Mouse (Mus musculus): ENCODE results near the gene Znhit1. TPM values are rescaled to one million over a fixed set of nuclear protein-coding genes. Genes with fewer than 3 reads are reported as not detected.

Znhit1 gene
- polyA plus RNA-seq, 1 experiment from 2014 or later, result 93.4 TPM

DNA sequence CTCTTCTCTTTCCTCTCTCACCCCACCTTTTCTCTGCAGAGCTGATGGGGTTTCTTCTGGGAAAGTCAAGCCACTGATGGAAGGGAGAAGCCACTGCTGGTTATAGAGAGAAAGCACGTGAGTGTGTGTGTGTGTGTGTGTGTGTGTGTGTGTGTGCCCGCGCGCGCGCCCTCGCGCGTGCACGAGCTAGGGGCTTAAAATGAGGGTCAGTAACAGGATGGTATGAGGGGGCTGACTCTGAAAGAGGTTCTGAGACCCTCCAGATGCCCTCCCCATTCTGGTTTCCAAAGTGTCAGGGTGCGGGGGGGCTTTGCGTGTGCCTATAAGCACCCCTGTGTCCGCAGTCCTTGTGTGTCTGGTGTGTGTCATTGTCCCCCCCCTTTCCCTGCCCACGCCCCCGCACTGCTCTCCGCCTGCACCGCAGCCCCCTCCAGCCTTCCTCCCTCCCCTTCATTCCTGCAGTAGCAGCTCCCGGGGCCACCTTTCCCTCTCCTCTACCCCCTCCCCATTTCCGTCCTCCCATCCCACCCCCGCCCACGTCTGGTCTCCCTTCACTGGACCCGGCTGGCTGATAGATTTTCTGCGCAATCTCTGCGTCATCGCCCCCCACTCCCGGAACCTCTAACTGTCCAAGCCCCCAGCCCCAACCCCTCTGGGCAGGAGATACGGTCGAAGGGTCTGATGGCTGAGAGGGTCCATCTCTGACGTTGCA lies 40.9 kb upstream of the Znhit1 start:
- no peak overlapping the region for H3K4me3 ChIP-seq (ENCODE audit: low read depth, low read length)
- 3% methylated on average over 29 of the region's 29 CpGs for WGBS
- DNase-seq (ENCODE audit: low spot score) (no peak), ATAC-seq (replicated peaks; ENCODE audit: low FRiP score) (no peak)
- no peak overlapping the region for H3K4me2 ChIP-seq (ENCODE audit: low read depth, low read length, severe bottlenecking)
- H3K27me3 ChIP-seq (ENCODE audit: control insufficient read depth, insufficient read depth, low read length), result peaks cover 64% of the 10 kb centered on the region
- no peaks in the 10 kb centered on the region for H3K36me3 ChIP-seq (ENCODE audit: control insufficient read depth, insufficient read depth, low read length)
- peaks cover 23% of the 10 kb centered on the region; the same call in 1 of the 2 replicates for H3K4me1 ChIP-seq (replicated peaks; ENCODE audit: control insufficient read depth, insufficient read depth, low read length)
- no peak overlapping the region for H3K27ac ChIP-seq (ENCODE audit: low read depth, low read length)
- no peak overlapping the region for H3K9ac ChIP-seq (ENCODE audit: low read length)
- no peaks in the 10 kb centered on the region for H3K9me3 ChIP-seq (ENCODE audit: control insufficient read depth, low read length)

GRCm38 (mm10) chr5:137026092-137026491 lies 38.3 kb upstream of the Znhit1 start, which contains the start of gene Vgf:
TSS of gene Vgf (plus strand) at chr5:137026392.
- Histone ChIP-seq H3K36me3 (ENCODE audit: control insufficient read depth, insufficient read depth, low read length) (no peaks in the 10 kb centered on the region), H3K9me3 (ENCODE audit: control insufficient read depth, low read length) (no peaks in the 10 kb centered on the region), H3K4me3 (ENCODE audit: low read depth, low read length) (no peak within 1 kb of the TSS), H3K27ac (ENCODE audit: low read depth, low read length) (no peak within 1 kb of the TSS), H3K27me3 (ENCODE audit: control insufficient read depth, insufficient read depth, low read length) (peaks cover 52% of the 10 kb centered on the region), H3K9ac (ENCODE audit: low read length) (no peak within 1 kb of the TSS), H3K4me1 (replicated peaks; ENCODE audit: control insufficient read depth, insufficient read depth, low read length) (peaks cover 10% of the 10 kb centered on the region; the same call in 1 of the 2 replicates), H3K4me2 (ENCODE audit: low read depth, low read length, severe bottlenecking) (peak within 1 kb of the TSS; percentile 35; the same call in 1 of the 2 replicates)
- whole genome bisulfite sequencing, result 26% methylated on average over 4 of the region's 4 CpGs
- no peak for ATAC-seq (replicated peaks; ENCODE audit: low FRiP score)
- no peak for DNase-seq (ENCODE audit: low spot score)

GRCm38 (mm10) chr5:137025132-137025531 lies 37.3 kb upstream of the Znhit1 start:
- H3K27me3 ChIP-seq (ENCODE audit: control insufficient read depth, insufficient read depth, low read length), result peaks cover 42% of the 10 kb centered on the region
- H3K4me2 ChIP-seq (ENCODE audit: low read depth, low read length, severe bottlenecking), result peak overlapping the region; percentile 35; the same call in 1 of the 2 replicates
- H3K36me3 ChIP-seq (ENCODE audit: control insufficient read depth, insufficient read depth, low read length), result no peaks in the 10 kb centered on the region
- 0% methylated on average over 23 of the region's 23 CpGs for WGBS
- H3K4me3 ChIP-seq (ENCODE audit: low read depth, low read length), result no peak overlapping the region
- H3K9me3 ChIP-seq (ENCODE audit: control insufficient read depth, low read length), result no peaks in the 10 kb centered on the region
- no peak overlapping the region for H3K27ac ChIP-seq (ENCODE audit: low read depth, low read length)
- no peak overlapping the region for H3K9ac ChIP-seq (ENCODE audit: low read length)
- DNase-seq (ENCODE audit: low spot score) (peak; percentile 90), ATAC-seq (replicated peaks; ENCODE audit: low FRiP score) (0 out of 2 replicates have a peak, but pooled peaks have one; percentile 28)
- 0 out of 2 replicates have a peak, but pooled peaks cover 4% of the 10 kb centered on the region for H3K4me1 ChIP-seq (replicated peaks; ENCODE audit: control insufficient read depth, insufficient read depth, low read length)

GRCm38 (mm10) chr5:137024318-137024717 lies 36.5 kb upstream of the Znhit1 start:
- Histone ChIP-seq H3K4me2 (ENCODE audit: low read depth, low read length, severe bottlenecking) (no peak overlapping the region), H3K4me3 (ENCODE audit: low read depth, low read length) (no peak overlapping the region), H3K36me3 (ENCODE audit: control insufficient read depth, insufficient read depth, low read length) (no peaks in the 10 kb centered on the region), H3K9me3 (ENCODE audit: control insufficient read depth, low read length) (no peaks in the 10 kb centered on the region), H3K27me3 (ENCODE audit: control insufficient read depth, insufficient read depth, low read length) (peaks cover 38% of the 10 kb centered on the region), H3K4me1 (replicated peaks; ENCODE audit: control insufficient read depth, insufficient read depth, low read length) (0 out of 2 replicates have a peak, but pooled peaks cover 1% of the 10 kb centered on the region), H3K9ac (ENCODE audit: low read length) (no peak overlapping the region), H3K27ac (ENCODE audit: low read depth, low read length) (no peak overlapping the region)
- ATAC-seq (replicated peaks; ENCODE audit: low FRiP score) (no peak), DNase-seq (ENCODE audit: low spot score) (no peak)
- 40% methylated on average over 3 of the region's 3 CpGs for WGBS

DNA sequence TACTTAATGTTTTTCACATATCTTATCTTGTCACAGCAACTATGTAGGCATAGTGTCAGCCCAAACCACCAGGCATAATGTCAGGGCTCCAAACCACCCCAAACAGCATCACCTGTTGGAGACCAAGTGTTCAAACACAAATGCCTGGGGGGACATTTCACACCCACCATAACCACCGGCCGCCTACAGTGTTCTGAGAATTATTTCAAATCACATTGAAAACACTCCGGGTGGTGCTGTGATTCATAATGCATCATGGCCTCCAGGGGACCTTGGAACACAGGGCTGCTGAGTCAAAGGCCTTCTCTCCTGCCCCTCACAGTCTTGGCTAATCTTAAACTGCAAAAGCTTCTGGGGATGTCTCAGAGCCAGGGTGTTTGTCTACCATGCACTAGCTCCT lies 28.1 kb upstream of the Znhit1 start:
- Histone ChIP-seq H3K4me1 (replicated peaks; ENCODE audit: control insufficient read depth, insufficient read depth, low read length) (no peaks in the 10 kb centered on the region), H3K36me3 (ENCODE audit: control insufficient read depth, insufficient read depth, low read length) (no peaks in the 10 kb centered on the region), H3K27ac (ENCODE audit: low read depth, low read length) (no peak overlapping the region), H3K27me3 (ENCODE audit: control insufficient read depth, insufficient read depth, low read length) (no peaks in the 10 kb centered on the region), H3K9me3 (ENCODE audit: control insufficient read depth, low read length) (no peaks in the 10 kb centered on the region), H3K9ac (ENCODE audit: low read length) (no peak overlapping the region), H3K4me3 (ENCODE audit: low read depth, low read length) (no peak overlapping the region), H3K4me2 (ENCODE audit: low read depth, low read length, severe bottlenecking) (no peak overlapping the region)
- DNase-seq (ENCODE audit: low spot score), result no peak
- ATAC-seq (replicated peaks; ENCODE audit: low FRiP score), result no peak
- 81% methylated on average over 3 of the region's 3 CpGs for WGBS

- ATAC-seq (replicated peaks; ENCODE audit: low FRiP score), result no peak
- no peak overlapping the region for H3K9ac ChIP-seq (ENCODE audit: low read length)
- no peaks in the 10 kb centered on the region for H3K9me3 ChIP-seq (ENCODE audit: control insufficient read depth, low read length)
- H3K4me3 ChIP-seq (ENCODE audit: low read depth, low read length), result no peak overlapping the region
- no peaks in the 10 kb centered on the region for H3K27me3 ChIP-seq (ENCODE audit: control insufficient read depth, insufficient read depth, low read length)
- H3K4me1 ChIP-seq (replicated peaks; ENCODE audit: control insufficient read depth, insufficient read depth, low read length), result no peaks in the 10 kb centered on the region
- 83% methylated on average over 15 of the region's 15 CpGs for WGBS
- H3K36me3 ChIP-seq (ENCODE audit: control insufficient read depth, insufficient read depth, low read length), result no peaks in the 10 kb centered on the region
- DNase-seq (ENCODE audit: low spot score), result no peak
- no peak overlapping the region for H3K27ac ChIP-seq (ENCODE audit: low read depth, low read length)
- H3K4me2 ChIP-seq (ENCODE audit: low read depth, low read length, severe bottlenecking), result no peak overlapping the region
These were observed 24.7 kb upstream of the Znhit1 start for GRCm38 (mm10) chr5:137012401-137012950.

GRCm38 (mm10) chr5:137009988-137010387 lies 22.2 kb upstream of the Znhit1 start:
- Histone ChIP-seq H3K9ac (ENCODE audit: low read length) (no peak overlapping the region), H3K27ac (ENCODE audit: low read depth, low read length) (no peak overlapping the region), H3K4me3 (ENCODE audit: low read depth, low read length) (no peak overlapping the region), H3K4me1 (replicated peaks; ENCODE audit: control insufficient read depth, insufficient read depth, low read length) (no peaks in the 10 kb centered on the region), H3K36me3 (ENCODE audit: control insufficient read depth, insufficient read depth, low read length) (no peaks in the 10 kb centered on the region), H3K9me3 (ENCODE audit: control insufficient read depth, low read length) (no peaks in the 10 kb centered on the region), H3K27me3 (ENCODE audit: control insufficient read depth, insufficient read depth, low read length) (no peaks in the 10 kb centered on the region), H3K4me2 (ENCODE audit: low read depth, low read length, severe bottlenecking) (no peak overlapping the region)
- WGBS, result 38% methylated on average over 3 of the region's 3 CpGs
- ATAC-seq (replicated peaks; ENCODE audit: low FRiP score), result no peak
- peak; percentile 73 for DNase-seq (ENCODE audit: low spot score)

DNA sequence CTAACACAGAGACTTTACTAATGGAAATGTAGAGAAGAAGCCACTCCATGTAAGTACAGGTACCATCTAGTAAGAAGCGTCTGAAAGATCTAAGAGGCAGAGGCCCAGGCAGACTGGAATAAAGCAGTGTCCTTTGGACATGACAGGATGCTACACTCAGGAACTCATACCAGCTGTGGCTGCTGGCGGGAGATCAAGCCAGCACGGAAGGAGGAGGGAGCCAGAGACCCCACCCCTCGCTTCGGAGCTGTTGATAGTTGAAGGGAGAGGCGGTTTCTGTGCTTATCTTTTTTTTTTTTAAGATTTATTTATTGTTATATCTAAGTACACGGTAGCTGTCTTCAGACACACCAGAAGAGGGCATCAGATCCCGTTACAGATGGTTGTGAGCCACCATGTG lies 19.5 kb upstream of the Znhit1 start:
- ATAC-seq (replicated peaks; ENCODE audit: low FRiP score) (no peak), DNase-seq (ENCODE audit: low spot score) (no peak)
- no peak overlapping the region for H3K4me2 ChIP-seq (ENCODE audit: low read depth, low read length, severe bottlenecking)
- no peaks in the 10 kb centered on the region for H3K36me3 ChIP-seq (ENCODE audit: control insufficient read depth, insufficient read depth, low read length)
- no peaks in the 10 kb centered on the region for H3K27me3 ChIP-seq (ENCODE audit: control insufficient read depth, insufficient read depth, low read length)
- H3K27ac ChIP-seq (ENCODE audit: low read depth, low read length), result no peak overlapping the region
- H3K9ac ChIP-seq (ENCODE audit: low read length), result no peak overlapping the region
- H3K4me1 ChIP-seq (replicated peaks; ENCODE audit: control insufficient read depth, insufficient read depth, low read length), result no peaks in the 10 kb centered on the region
- no peaks in the 10 kb centered on the region for H3K9me3 ChIP-seq (ENCODE audit: control insufficient read depth, low read length)
- 66% methylated on average over 8 of the region's 8 CpGs for WGBS
- H3K4me3 ChIP-seq (ENCODE audit: low read depth, low read length), result no peak overlapping the region
